Comparison of ENCODE assay signal across 11 mouse cellular contexts in the genomic region with DNA sequence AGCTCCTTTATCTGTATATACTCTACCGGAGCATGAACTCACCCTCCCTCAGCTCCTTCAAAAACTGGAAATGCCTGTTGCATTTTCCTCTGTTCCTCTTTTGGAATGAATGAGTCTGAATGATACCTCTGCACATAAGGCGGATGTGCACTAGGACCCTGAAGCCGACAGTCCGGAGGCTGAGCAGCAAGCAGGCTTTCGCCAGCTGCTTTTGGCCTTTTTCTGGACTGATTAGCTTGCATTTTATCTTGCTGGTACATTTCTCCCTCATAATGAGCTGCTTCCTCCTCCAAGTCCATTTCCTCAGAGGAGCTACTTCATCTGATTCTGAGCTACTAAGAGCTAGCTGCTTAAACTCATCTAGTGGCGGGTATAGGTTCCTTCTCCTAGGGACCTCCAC. TPM values are rescaled to one million over a fixed set of nuclear protein-coding genes. Genes with fewer than 3 reads are reported as not detected.
"Had no signal": no experiment of that assay in that cellular context is flagged by ENCODE, and none has a peak within 500 bp of the region (broad histone marks: within the 10 kb centered on the region; RNA-seq: fewer than 3 reads in every experiment).

No protein-coding gene starts in this region.

RNA-seq across cellular contexts. Expression of a gene that starts 26.9 kb away (rescaled TPM):
- total RNA-seq: layer of hippocampus, adult 18-20 months; layer of hippocampus, postnatal 14 days; left cerebral cortex, postnatal 25 days had no signal
- polyA plus RNA-seq: heart, embryonic 13.5 days; heart, embryonic 15.5 days; heart, postnatal 0 days; inflammation-experienced regulatory T-cells, adult 6 months; large intestine, adult 2 months; liver, embryonic 11.5 days; liver, embryonic 13.5 days; liver, embryonic 15.5 days had no signal
